Mouse (Mus musculus): ENCODE measurements at regions not wholly inside any gene's neighbourhood (a gene's known extent, or its start where the extent isn't known, plus 50 kb on each side); places are given as distances from the start of the nearest gene placed in this dataset.

GRCm38 (mm10) chr16:30118876-30119275, 54.7 kb downstream of the Hes1 start:
- Histone ChIP-seq H3K4me3 (ENCODE audit: insufficient read depth, low read depth, low read length) (no peak overlapping the region), H3K27ac (replicated peaks; ENCODE audit: low read depth, low read length) (no peak overlapping the region), H3K4me1 (ENCODE audit: control insufficient read depth, insufficient read depth, insufficient read length, low read length) (no peaks in the 10 kb centered on the region)

- Histone ChIP-seq H3K27ac (replicated peaks; ENCODE audit: low read depth, low read length) (no peak overlapping the region), H3K4me1 (ENCODE audit: control insufficient read depth, insufficient read depth, insufficient read length, low read length) (no peaks in the 10 kb centered on the region), H3K4me3 (ENCODE audit: insufficient read depth, low read depth, low read length) (no peak overlapping the region)
Observed at GRCm38 (mm10) chr16:30120330-30121265, 56.4 kb downstream of the Hes1 start.

GRCm38 (mm10) chr16:30121596-30121995, 57.4 kb downstream of the Hes1 start:
- Histone ChIP-seq H3K4me3 (ENCODE audit: insufficient read depth, low read depth, low read length) (no peak overlapping the region), H3K4me1 (ENCODE audit: control insufficient read depth, insufficient read depth, insufficient read length, low read length) (no peaks in the 10 kb centered on the region), H3K27ac (replicated peaks; ENCODE audit: low read depth, low read length) (no peak overlapping the region)

GRCm38 (mm10) chr16:30122211-30123070, 58.3 kb downstream of the Hes1 start:
- Histone ChIP-seq H3K27ac (replicated peaks; ENCODE audit: low read depth, low read length) (no peak overlapping the region), H3K4me1 (ENCODE audit: control insufficient read depth, insufficient read depth, insufficient read length, low read length) (no peaks in the 10 kb centered on the region), H3K4me3 (ENCODE audit: insufficient read depth, low read depth, low read length) (no peak overlapping the region)

GRCm38 (mm10) chr16:30127015-30127414, 62.8 kb downstream of the Hes1 start:
- H3K4me3 ChIP-seq (ENCODE audit: insufficient read depth, low read depth, low read length) = no peak overlapping the region
- H3K27ac ChIP-seq (replicated peaks; ENCODE audit: low read depth, low read length) = no peak overlapping the region
- no peaks in the 10 kb centered on the region for H3K4me1 ChIP-seq (ENCODE audit: control insufficient read depth, insufficient read depth, insufficient read length, low read length)

GRCm38 (mm10) chr16:30128787-30129186, 64.6 kb downstream of the Hes1 start:
- no peaks in the 10 kb centered on the region for H3K4me1 ChIP-seq (ENCODE audit: control insufficient read depth, insufficient read depth, insufficient read length, low read length)
- H3K27ac ChIP-seq (replicated peaks; ENCODE audit: low read depth, low read length) = no peak overlapping the region
- H3K4me3 ChIP-seq (ENCODE audit: insufficient read depth, low read depth, low read length) = no peak overlapping the region

GRCm38 (mm10) chr16:30129218-30130112, 65.3 kb downstream of the Hes1 start:
- Histone ChIP-seq H3K27ac (replicated peaks; ENCODE audit: low read depth, low read length) (no peak overlapping the region), H3K4me1 (ENCODE audit: control insufficient read depth, insufficient read depth, insufficient read length, low read length) (no peaks in the 10 kb centered on the region), H3K4me3 (ENCODE audit: insufficient read depth, low read depth, low read length) (no peak overlapping the region)

- no peak overlapping the region for H3K4me3 ChIP-seq (ENCODE audit: insufficient read depth, low read depth, low read length)
- peaks cover 2% of the 10 kb centered on the region; the same call in 1 of the 2 replicates for H3K4me1 ChIP-seq (ENCODE audit: control insufficient read depth, insufficient read depth, insufficient read length, low read length)
- H3K27ac ChIP-seq (replicated peaks; ENCODE audit: low read depth, low read length) = no peak overlapping the region
Observed at GRCm38 (mm10) chr16:30130113-30130471, 65.9 kb downstream of the Hes1 start.

GRCm38 (mm10) chr16:30132086-30132485, 67.9 kb downstream of the Hes1 start:
- Histone ChIP-seq H3K4me3 (ENCODE audit: insufficient read depth, low read depth, low read length) (no peak overlapping the region), H3K27ac (replicated peaks; ENCODE audit: low read depth, low read length) (no peak overlapping the region), H3K4me1 (ENCODE audit: control insufficient read depth, insufficient read depth, insufficient read length, low read length) (peaks cover 2% of the 10 kb centered on the region; the same call in 1 of the 2 replicates)

GRCm38 (mm10) chr16:30134642-30135165, 70.5 kb downstream of the Hes1 start:
- no peak overlapping the region for H3K27ac ChIP-seq (replicated peaks; ENCODE audit: low read depth, low read length)
- H3K4me3 ChIP-seq (ENCODE audit: insufficient read depth, low read depth, low read length) = no peak overlapping the region
- peaks cover 2% of the 10 kb centered on the region; the same call in 1 of the 2 replicates for H3K4me1 ChIP-seq (ENCODE audit: control insufficient read depth, insufficient read depth, insufficient read length, low read length)

- Histone ChIP-seq H3K4me1 (ENCODE audit: control insufficient read depth, insufficient read depth, insufficient read length, low read length) (peaks cover 2% of the 10 kb centered on the region; the same call in 1 of the 2 replicates), H3K27ac (replicated peaks; ENCODE audit: low read depth, low read length) (no peak overlapping the region), H3K4me3 (ENCODE audit: insufficient read depth, low read depth, low read length) (no peak overlapping the region)
Observed at GRCm38 (mm10) chr16:30136849-30137248, 72.7 kb downstream of the Hes1 start.

GRCm38 (mm10) chr16:30137812-30138211, 73.6 kb downstream of the Hes1 start:
- H3K27ac ChIP-seq (replicated peaks; ENCODE audit: low read depth, low read length) = no peak overlapping the region
- peaks cover 2% of the 10 kb centered on the region; the same call in 1 of the 2 replicates for H3K4me1 ChIP-seq (ENCODE audit: control insufficient read depth, insufficient read depth, insufficient read length, low read length)
- no peak overlapping the region for H3K4me3 ChIP-seq (ENCODE audit: insufficient read depth, low read depth, low read length)

- H3K4me1 ChIP-seq (ENCODE audit: control insufficient read depth, insufficient read depth, insufficient read length, low read length) = no peaks in the 10 kb centered on the region
- H3K27ac ChIP-seq (replicated peaks; ENCODE audit: low read depth, low read length) = no peak overlapping the region
- no peak overlapping the region for H3K4me3 ChIP-seq (ENCODE audit: insufficient read depth, low read depth, low read length)
Observed at GRCm38 (mm10) chr16:30144818-30145464, 80.8 kb downstream of the Hes1 start.

All from brown adipose tissue, adult 24 weeks (tissue).